Mouse (Mus musculus): ENCODE measurements at regions not wholly inside any gene's neighbourhood (a gene's known extent, or its start where the extent isn't known, plus 50 kb on each side); places are given as distances from the start of the nearest gene placed in this dataset.

GRCm38 (mm10) chr11:7592010-7592409 lies 378.3 kb upstream of the Igfbp3 start:
- Histone ChIP-seq H3K27me3 (ENCODE audit: control insufficient read depth, insufficient read depth, insufficient read length) (no peaks in the 10 kb centered on the region), H3K4me3 (no peak overlapping the region), H3K79me2 (ENCODE audit: control insufficient read depth, insufficient read depth) (no peaks in the 10 kb centered on the region), H3K36me3 (ENCODE audit: control insufficient read depth, insufficient read depth) (no peaks in the 10 kb centered on the region), H3ac (ENCODE audit: control insufficient read depth, insufficient read length) (no peak overlapping the region), H3K4me2 (ENCODE audit: low read depth) (no peak overlapping the region)
- TF ChIP-seq TCF3 (IDR thresholded peaks at IDR 0.05; ENCODE audit: insufficient read length, low read depth) (no peak), POLR2A (IDR thresholded peaks at IDR 0.05; ENCODE audit: insufficient read length, low read depth) (no peak), MYOG (IDR thresholded peaks at IDR 0.05; ENCODE audit: control insufficient read depth in 1 of 3, insufficient read depth in 1 of 3, insufficient read length in 2 of 3, low read depth in 2 of 3) (no peak), TCF12 (IDR thresholded peaks at IDR 0.05; ENCODE audit: insufficient read depth, poor library complexity, severe bottlenecking) (no peak), MYOD1 (IDR thresholded peaks at IDR 0.05; ENCODE audit: control insufficient read depth in 1 of 3, insufficient read length in 2 of 3, low read depth in 2 of 3) (no peak), USF1 (IDR thresholded peaks at IDR 0.05; ENCODE audit: low read depth) (no peak), MAX (IDR thresholded peaks at IDR 0.05; ENCODE audit: low read depth) (no peak), CEBPB (IDR thresholded peaks at IDR 0.05; ENCODE audit: insufficient read depth, poor library complexity, severe bottlenecking) (no peak), E2F4 (IDR thresholded peaks at IDR 0.05; ENCODE audit: insufficient read depth) (no peak), REST (IDR thresholded peaks at IDR 0.05; ENCODE audit: insufficient read depth, insufficient read length) (no peak), SRF (IDR thresholded peaks at IDR 0.05; ENCODE audit: control insufficient read depth, insufficient read length, low read depth) (no peak), POLR2AphosphoS2 (IDR thresholded peaks at IDR 0.05; ENCODE audit: insufficient read length, low read depth) (no peak)

- no peaks in the 10 kb centered on the region for H3K27me3 ChIP-seq (ENCODE audit: control insufficient read depth, insufficient read depth, insufficient read length)
- no peak overlapping the region for H3ac ChIP-seq (ENCODE audit: control insufficient read depth, insufficient read length)
- H3K4me2 ChIP-seq (ENCODE audit: low read depth) = no peak overlapping the region
- no peak for TF ChIP-seq REST (IDR thresholded peaks at IDR 0.05; ENCODE audit: insufficient read depth, insufficient read length)
- no peak for TF ChIP-seq CEBPB (IDR thresholded peaks at IDR 0.05; ENCODE audit: insufficient read depth, poor library complexity, severe bottlenecking)
- no peak for TF ChIP-seq E2F4 (IDR thresholded peaks at IDR 0.05; ENCODE audit: insufficient read depth)
- TF ChIP-seq TCF12 (IDR thresholded peaks at IDR 0.05; ENCODE audit: insufficient read depth, poor library complexity, severe bottlenecking) = no peak
- no peak for TF ChIP-seq MYOG (IDR thresholded peaks at IDR 0.05; ENCODE audit: control insufficient read depth in 1 of 3, insufficient read depth in 1 of 3, insufficient read length in 2 of 3, low read depth in 2 of 3)
- TF ChIP-seq SRF (IDR thresholded peaks at IDR 0.05; ENCODE audit: control insufficient read depth, insufficient read length, low read depth) = no peak
- TF ChIP-seq MYOD1 (IDR thresholded peaks at IDR 0.05; ENCODE audit: control insufficient read depth in 1 of 3, insufficient read length in 2 of 3, low read depth in 2 of 3) = no peak
- H3K4me3 ChIP-seq = no peak overlapping the region
- no peaks in the 10 kb centered on the region for H3K36me3 ChIP-seq (ENCODE audit: control insufficient read depth, insufficient read depth)
- H3K79me2 ChIP-seq (ENCODE audit: control insufficient read depth, insufficient read depth) = no peaks in the 10 kb centered on the region
Measured at GRCm38 (mm10) chr11:7583296-7583695, 369.6 kb upstream of the Igfbp3 start.

GRCm38 (mm10) chr11:7568484-7568883 lies 354.8 kb upstream of the Igfbp3 start:
- Histone ChIP-seq H3K4me3 (no peak overlapping the region), H3K79me2 (ENCODE audit: control insufficient read depth, insufficient read depth) (no peaks in the 10 kb centered on the region), H3K36me3 (ENCODE audit: control insufficient read depth, insufficient read depth) (no peaks in the 10 kb centered on the region), H3ac (ENCODE audit: control insufficient read depth, insufficient read length) (no peak overlapping the region), H3K4me2 (ENCODE audit: low read depth) (no peak overlapping the region), H3K27me3 (ENCODE audit: control insufficient read depth, insufficient read depth, insufficient read length) (no peaks in the 10 kb centered on the region)
- TF ChIP-seq POLR2AphosphoS2 (IDR thresholded peaks at IDR 0.05; ENCODE audit: insufficient read length, low read depth) (no peak), CEBPB (IDR thresholded peaks at IDR 0.05; ENCODE audit: insufficient read depth, poor library complexity, severe bottlenecking) (no peak), MYOG (IDR thresholded peaks at IDR 0.05; ENCODE audit: control insufficient read depth in 1 of 3, insufficient read depth in 1 of 3, insufficient read length in 2 of 3, low read depth in 2 of 3) (no peak), USF1 (IDR thresholded peaks at IDR 0.05; ENCODE audit: low read depth) (no peak), TCF3 (IDR thresholded peaks at IDR 0.05; ENCODE audit: insufficient read length, low read depth) (no peak), MYOD1 (IDR thresholded peaks at IDR 0.05; ENCODE audit: control insufficient read depth in 1 of 3, insufficient read length in 2 of 3, low read depth in 2 of 3) (no peak)

- H3ac ChIP-seq (ENCODE audit: control insufficient read depth, insufficient read length) = no peak overlapping the region
- no peak overlapping the region for H3K4me2 ChIP-seq (ENCODE audit: low read depth)
- H3K79me2 ChIP-seq (ENCODE audit: control insufficient read depth, insufficient read depth) = no peaks in the 10 kb centered on the region
- no peaks in the 10 kb centered on the region for H3K27me3 ChIP-seq (ENCODE audit: control insufficient read depth, insufficient read depth, insufficient read length)
- TF ChIP-seq REST (IDR thresholded peaks at IDR 0.05; ENCODE audit: insufficient read depth, insufficient read length) = no peak
- TF ChIP-seq POLR2AphosphoS2 (IDR thresholded peaks at IDR 0.05; ENCODE audit: insufficient read length, low read depth) = no peak
- TF ChIP-seq E2F4 (IDR thresholded peaks at IDR 0.05; ENCODE audit: insufficient read depth) = no peak
- TF ChIP-seq TCF3 (IDR thresholded peaks at IDR 0.05; ENCODE audit: insufficient read length, low read depth) = no peak
- no peak for TF ChIP-seq USF1 (IDR thresholded peaks at IDR 0.05; ENCODE audit: low read depth)
- no peak for TF ChIP-seq MYOG (IDR thresholded peaks at IDR 0.05; ENCODE audit: control insufficient read depth in 1 of 3, insufficient read depth in 1 of 3, insufficient read length in 2 of 3, low read depth in 2 of 3)
- TF ChIP-seq POLR2A (IDR thresholded peaks at IDR 0.05; ENCODE audit: insufficient read length, low read depth) = no peak
- TF ChIP-seq MYOD1 (IDR thresholded peaks at IDR 0.05; ENCODE audit: control insufficient read depth in 1 of 3, insufficient read length in 2 of 3, low read depth in 2 of 3) = no peak
- TF ChIP-seq CEBPB (IDR thresholded peaks at IDR 0.05; ENCODE audit: insufficient read depth, poor library complexity, severe bottlenecking) = no peak
- TF ChIP-seq TCF12 (IDR thresholded peaks at IDR 0.05; ENCODE audit: insufficient read depth, poor library complexity, severe bottlenecking) = no peak
- no peak for TF ChIP-seq SRF (IDR thresholded peaks at IDR 0.05; ENCODE audit: control insufficient read depth, insufficient read length, low read depth)
- no peak for TF ChIP-seq MAX (IDR thresholded peaks at IDR 0.05; ENCODE audit: low read depth)
- H3K4me3 ChIP-seq = no peak overlapping the region
- no peaks in the 10 kb centered on the region for H3K36me3 ChIP-seq (ENCODE audit: control insufficient read depth, insufficient read depth)
Measured at GRCm38 (mm10) chr11:7562029-7562428, 348.3 kb upstream of the Igfbp3 start.

- Histone ChIP-seq H3K4me2 (ENCODE audit: low read depth) (no peak overlapping the region), H3K79me2 (ENCODE audit: control insufficient read depth, insufficient read depth) (no peaks in the 10 kb centered on the region), H3ac (ENCODE audit: control insufficient read depth, insufficient read length) (no peak overlapping the region), H3K27me3 (ENCODE audit: control insufficient read depth, insufficient read depth, insufficient read length) (no peaks in the 10 kb centered on the region), H3K4me3 (no peak overlapping the region), H3K36me3 (ENCODE audit: control insufficient read depth, insufficient read depth) (no peaks in the 10 kb centered on the region)
- TF ChIP-seq POLR2A (IDR thresholded peaks at IDR 0.05; ENCODE audit: insufficient read length, low read depth) (no peak), SRF (IDR thresholded peaks at IDR 0.05; ENCODE audit: control insufficient read depth, insufficient read length, low read depth) (no peak), MYOD1 (IDR thresholded peaks at IDR 0.05; ENCODE audit: control insufficient read depth in 1 of 3, insufficient read length in 2 of 3, low read depth in 2 of 3) (no peak), USF1 (IDR thresholded peaks at IDR 0.05; ENCODE audit: low read depth) (no peak), E2F4 (IDR thresholded peaks at IDR 0.05; ENCODE audit: insufficient read depth) (no peak), TCF3 (IDR thresholded peaks at IDR 0.05; ENCODE audit: insufficient read length, low read depth) (no peak), CEBPB (IDR thresholded peaks at IDR 0.05; ENCODE audit: insufficient read depth, poor library complexity, severe bottlenecking) (no peak), TCF12 (IDR thresholded peaks at IDR 0.05; ENCODE audit: insufficient read depth, poor library complexity, severe bottlenecking) (no peak), REST (IDR thresholded peaks at IDR 0.05; ENCODE audit: insufficient read depth, insufficient read length) (no peak), POLR2AphosphoS2 (IDR thresholded peaks at IDR 0.05; ENCODE audit: insufficient read length, low read depth) (no peak)
Measured at GRCm38 (mm10) chr11:7561437-7561836, 347.7 kb upstream of the Igfbp3 start.
